Mouse (Mus musculus) brain, embryonic 14.5 days (tissue): ENCODE data around the gene Slco1a5. TPM values are rescaled to one million over a fixed set of nuclear protein-coding genes. Genes with fewer than 3 reads are reported as not detected.
A peak's percentile ranks its signal among the peaks of the same experiment; 100 is the strongest.
"Not testable (repeated sequence)": the region's sequence is repeated elsewhere in the genome, so short reads cannot be mapped to it uniquely, and the experiment has no call there.

Experiments used
- DNase-seq: peaks from one replicate; pipeline ENCODE4 v3.0.0-alpha.2; 2011; ENCODE audit warnings: low read depth
- CTCF ChIP-seq: fragments of 200-500 bp; IDR thresholded peaks from 2 replicates; pipeline ENCODE4 v1.5.1; 2012; ENCODE audit warnings: inconsistent platforms, mild to moderate bottlenecking, moderate library complexity, borderline replicate concordance; ENCODE audit not compliant: insufficient read depth, insufficient read length; ENCODE audit errors: extremely low read depth
- POLR2A ChIP-seq: fragments of 200-500 bp; IDR thresholded peaks from 2 replicates; pipeline ENCODE4 v1.6.1; 2012; ENCODE audit warnings: mild to moderate bottlenecking, inconsistent platforms, borderline replicate concordance; ENCODE audit not compliant: poor library complexity, insufficient read depth, insufficient read length, severe bottlenecking; ENCODE audit errors: extremely low read depth
- polyA plus RNA-seq: library from polyadenylated mRNA; depleted of rRNA; stranded (reverse); fragments of >200 nt; gene quantifications from 2 replicates; pipeline ENCODE4 v1.2.3, GENCODE M21; 2012; rRNA removed

The Slco1a5 gene
- polyA plus RNA-seq, 1 experiment: 0.25 TPM

GRCm38 (mm10) chr6:142275721-142276442, 46.9 kb downstream of the Slco1a5 start:
- DNase-seq: no peak
- no peak for TF ChIP-seq CTCF

DNA sequence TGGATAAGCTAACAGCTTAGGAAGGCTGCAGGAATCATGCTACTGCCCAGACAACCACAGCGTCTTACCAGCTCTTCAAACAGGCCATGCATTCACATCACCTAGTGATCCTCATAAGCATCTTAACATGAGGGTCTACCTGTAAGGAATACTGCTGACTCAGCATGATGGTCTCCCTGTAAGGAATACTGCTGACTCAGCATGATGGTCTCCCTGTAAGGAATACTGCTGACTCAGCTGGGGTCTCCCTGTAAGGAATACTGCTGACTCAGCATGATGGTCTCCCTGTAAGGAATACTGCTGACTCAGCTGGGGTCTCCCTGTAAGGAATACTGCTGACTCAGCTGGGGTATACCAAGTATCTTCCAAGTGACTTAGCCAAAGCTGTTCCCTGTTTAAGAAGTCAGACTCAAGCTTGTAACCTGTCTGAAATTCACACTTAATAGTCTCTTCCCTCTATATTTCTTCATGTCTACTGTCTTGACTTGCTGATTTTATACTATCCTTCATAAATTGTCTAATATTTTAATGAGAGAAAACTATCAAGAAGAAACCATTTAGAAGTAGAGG, 72.0 kb downstream of the Slco1a5 start:
- not testable (repeated sequence) for DNase-seq

DNA sequence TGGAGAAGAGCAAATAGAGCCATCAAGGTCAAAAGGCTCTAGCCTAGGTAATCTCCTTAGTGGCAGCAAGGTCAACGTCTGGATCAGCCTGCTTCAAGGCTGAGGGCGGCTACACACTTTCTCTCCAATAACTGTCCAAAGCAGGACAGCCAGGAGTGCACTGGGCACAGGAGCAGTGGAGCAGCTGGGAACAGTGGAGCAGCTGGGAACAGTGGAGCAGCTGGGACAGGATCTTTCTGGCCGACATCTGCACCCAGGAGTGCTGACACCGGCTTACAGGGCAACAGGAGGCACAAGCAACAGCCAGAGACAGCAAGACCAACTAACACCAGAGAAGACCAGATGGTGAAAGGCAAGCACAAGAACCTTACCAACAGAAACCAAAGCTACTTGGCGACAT, 77.7 kb downstream of the Slco1a5 start:
- no peak for DNase-seq
- TF ChIP-seq CTCF (no peak), POLR2A (no peak)

GRCm38 (mm10) chr6:142239468-142239867, 83.3 kb downstream of the Slco1a5 start:
- DNase-seq: no peak
- TF ChIP-seq POLR2A (no peak), CTCF (no peak)

GRCm38 (mm10) chr6:142220138-142220537, 102.6 kb downstream of the Slco1a5 start:
- TF ChIP-seq POLR2A: no peak
- no peak for TF ChIP-seq CTCF
- DNase-seq: no peak

- TF ChIP-seq CTCF (no peak), POLR2A (no peak)
- peak; percentile 3 for DNase-seq
Measured at GRCm38 (mm10) chr6:142211821-142212220, 111.0 kb downstream of the Slco1a5 start.

DNA sequence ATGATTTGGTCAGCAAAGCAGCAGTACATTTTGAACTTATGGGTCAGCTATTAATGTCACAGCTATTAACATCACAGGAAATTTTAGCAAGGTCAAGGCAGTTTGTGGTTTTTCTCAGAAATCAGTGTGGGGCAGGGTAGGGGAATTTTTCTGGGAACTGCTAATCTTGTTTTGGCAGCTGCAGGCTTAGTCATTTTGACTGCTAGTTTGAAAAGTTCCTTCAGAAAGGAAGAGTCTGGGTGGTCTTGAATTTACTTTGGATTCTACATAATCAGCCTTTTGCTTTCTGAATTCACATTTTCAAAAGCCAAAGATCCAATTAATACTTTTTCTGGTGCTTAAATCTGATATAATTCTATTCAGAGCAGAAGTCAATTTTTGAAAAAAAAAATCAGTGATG, 113.0 kb downstream of the Slco1a5 start:
- no peak for TF ChIP-seq CTCF
- DNase-seq: no peak

- DNase-seq: no peak
- TF ChIP-seq CTCF (no peak), POLR2A (no peak)
Measured at GRCm38 (mm10) chr6:142208421-142208820, 114.4 kb downstream of the Slco1a5 start, which contains the start of gene Slco1a6. Gene Slco1a6, minus strand, starts transcription at chr6:142208521.

- no peak for DNase-seq
- TF ChIP-seq POLR2A (no peak), CTCF (no peak)
Measured at GRCm38 (mm10) chr6:142200524-142200923, 122.3 kb downstream of the Slco1a5 start.

- no peak for DNase-seq
Measured at GRCm38 (mm10) chr6:142194245-142194644, 128.5 kb downstream of the Slco1a5 start.

GRCm38 (mm10) chr6:142191962-142192361, 130.8 kb downstream of the Slco1a5 start:
- TF ChIP-seq CTCF: no peak
- TF ChIP-seq POLR2A: no peak
- no peak for DNase-seq

More at GRCm38 (mm10) chr6:142194245-142194644, 128.5 kb downstream of the Slco1a5 start:
- TF ChIP-seq POLR2A (no peak), CTCF (no peak)

GRCm38 (mm10) chr6:142187426-142187825, 135.4 kb downstream of the Slco1a5 start:
- DNase-seq: no peak
- TF ChIP-seq POLR2A (no peak), CTCF (no peak)

- TF ChIP-seq CTCF (no peak), POLR2A (no peak)
- no peak for DNase-seq
Measured at GRCm38 (mm10) chr6:142185868-142186415, 136.8 kb downstream of the Slco1a5 start.

Other genes with a start within 250 kb of the Slco1a5 start
- gene Slco1a6, start 114.5 kb downstream of the Slco1a5 start, polyA plus RNA-seq: 0.03 TPM in 1 of 2 replicates, not detected in the other
- 0.14 and 0.27 TPM in 2 replicates for gene Iapp, start 24.6 kb downstream of the Slco1a5 start, polyA plus RNA-seq
- 12.2 and 15.5 TPM in 2 replicates for gene Pyroxd1, start 22.7 kb upstream of the Slco1a5 start, polyA plus RNA-seq
- gene Recql, start 64.1 kb upstream of the Slco1a5 start, polyA plus RNA-seq: 17.6 and 19.5 TPM in 2 replicates
- 25.3 and 32.2 TPM in 2 replicates for gene Golt1b, start 64.2 kb upstream of the Slco1a5 start, polyA plus RNA-seq
- gene Spx, start 90.5 kb upstream of the Slco1a5 start, polyA plus RNA-seq: 9.7 and 13.7 TPM in 2 replicates
- not detected in 2 replicates for gene Gys2, start 150.1 kb upstream of the Slco1a5 start, polyA plus RNA-seq
- gene Ldhb, start 185.0 kb upstream of the Slco1a5 start, polyA plus RNA-seq: 357 and 408 TPM in 2 replicates
- 10.2 and 11.2 TPM in 2 replicates for gene Kcnj8, start 248.6 kb upstream of the Slco1a5 start, polyA plus RNA-seq